Mouse (Mus musculus) thymus, adult 2 months (tissue): Measurements from ENCODE around the gene Lrch3.

ENCODE experiments used
- CTCF ChIP-seq: fragments of 200-500 bp; IDR thresholded peaks from 2 replicates; pipeline ENCODE4 v1.5.1; 2012; ENCODE audit warnings: mild to moderate bottlenecking, control low read depth, low read length, moderate library complexity, borderline replicate concordance; ENCODE audit not compliant: control insufficient read depth, poor library complexity, insufficient read depth; ENCODE audit errors: extremely low read depth
- POLR2A ChIP-seq: fragments of 200-500 bp; IDR thresholded peaks from 2 replicates; pipeline ENCODE4 v1.6.1; 2012; ENCODE audit warnings: mild to moderate bottlenecking, low read length, control low read depth, moderate library complexity; ENCODE audit not compliant: control insufficient read depth, poor library complexity, insufficient read depth; ENCODE audit errors: extremely low read depth

DNA sequence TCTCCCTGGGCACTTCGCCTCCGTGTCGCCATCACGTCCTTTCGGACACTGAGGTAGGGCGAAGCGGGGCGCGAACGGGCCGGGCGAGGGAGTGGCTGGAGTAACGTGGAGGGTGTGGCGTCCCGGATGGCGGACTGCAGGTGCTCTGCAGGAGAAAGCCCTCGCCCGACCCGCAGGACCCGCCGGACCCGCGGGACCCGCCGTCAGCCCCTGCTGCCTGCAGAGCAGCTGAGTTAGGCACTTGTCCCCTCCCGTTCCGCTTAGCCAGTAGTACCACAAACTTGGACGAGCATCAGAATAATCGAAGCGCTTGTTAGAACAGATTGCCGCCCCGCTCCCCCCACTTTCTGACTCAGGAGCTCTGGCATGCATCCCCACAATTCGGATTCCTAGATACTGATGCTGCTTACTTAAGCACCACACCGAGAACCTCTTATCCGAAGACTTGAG lies 148.8 kb downstream of the Lrch3 start:
- TF ChIP-seq POLR2A (no peak), CTCF (no peak)
